ENCODE assay signal across 8 mouse cellular contexts in genomic region chrX:73673619-73673967, GRCm38 (mm10). TPM values are rescaled to one million over a fixed set of nuclear protein-coding genes. Genes with fewer than 3 reads are reported as not detected.
DNase-seq lines count a peak whose midpoint lies in the region; ATAC-seq and TF ChIP-seq lines count a peak whose summit lies in the region.

No protein-coding gene starts in this region.

- H3K4me2 ChIP-seq in forebrain, embryonic 13.5 days, result peak overlapping the region; percentile 74
- H3K4me2 ChIP-seq in limb, embryonic 12.5 days, result peak overlapping the region; percentile 70

- peaks cover 81% of the 10 kb centered on the region for H3K27me3 ChIP-seq in megakaryocyte, embryonic 14.5 days (replicated peaks)
- H3K27me3 ChIP-seq in forebrain, embryonic 13.5 days, result no peaks in the 10 kb centered on the region
- peaks cover 25% of the 10 kb centered on the region for H3K27me3 ChIP-seq in limb, embryonic 12.5 days
- H3K27me3 ChIP-seq in small intestine, adult 2 months (ENCODE audit: control insufficient read depth, insufficient read depth, low read length), result no peaks in the 10 kb centered on the region

- TF ChIP-seq POLR2A in small intestine, adult 2 months (IDR thresholded peaks at IDR 0.05; ENCODE audit: low read depth, low read length), result no peak

- H3K9ac ChIP-seq in forebrain, embryonic 13.5 days, result peak overlapping the region; percentile 84
- peak overlapping the region; percentile 82 for H3K9ac ChIP-seq in limb, embryonic 12.5 days (replicated peaks)

- WGBS in forebrain, embryonic 13.5 days, result 17% methylated on average over 40 of the region's 42 CpGs
- WGBS in limb, embryonic 12.5 days, result 23% methylated on average over 30 of the region's 42 CpGs
- 13% methylated on average over 25 of the region's 42 CpGs for whole genome bisulfite sequencing in small intestine, adult 2 months

- ATAC-seq in megakaryocyte, adult 5-6 weeks (ENCODE audit: poor library complexity, severe bottlenecking), result no peak
- peak; percentile 17; the same call in 1 of the 2 replicates for ATAC-seq in forebrain, embryonic 13.5 days
- ATAC-seq in limb, embryonic 12.5 days (ENCODE audit: insufficient number of reproducible peaks, insufficient read depth, low FRiP score, low TSS enrichment, low read depth), result no peak

- peak overlapping the region; percentile 89 for H3K4me3 ChIP-seq in megakaryocyte, embryonic 14.5 days (replicated peaks)
- peak overlapping the region; percentile 59 for H3K4me3 ChIP-seq in forebrain, embryonic 13.5 days
- H3K4me3 ChIP-seq in limb, embryonic 12.5 days (replicated peaks), result peak overlapping the region; percentile 62
- peak overlapping the region; percentile 96 for H3K4me3 ChIP-seq in small intestine, adult 2 months (ENCODE audit: low read depth, low read length)

- H3K9me3 ChIP-seq in megakaryocyte, embryonic 14.5 days, result peaks cover 8% of the 10 kb centered on the region; the same call in 1 of the 2 replicates
- H3K9me3 ChIP-seq in forebrain, embryonic 13.5 days (replicated peaks), result no peaks in the 10 kb centered on the region
- no peaks in the 10 kb centered on the region for H3K9me3 ChIP-seq in limb, embryonic 12.5 days

- H3K4me1 ChIP-seq in megakaryocyte, embryonic 14.5 days, result peaks cover 20% of the 10 kb centered on the region
- peaks cover 15% of the 10 kb centered on the region; the same call in 1 of the 2 replicates for H3K4me1 ChIP-seq in forebrain, embryonic 13.5 days
- H3K4me1 ChIP-seq in limb, embryonic 12.5 days (replicated peaks), result peaks cover 7% of the 10 kb centered on the region; the same call in 1 of the 2 replicates
- peaks cover 11% of the 10 kb centered on the region; the same call in 1 of the 2 replicates for H3K4me1 ChIP-seq in small intestine, adult 2 months (ENCODE audit: control insufficient read depth, insufficient read depth, insufficient read length, low read length)

- no peak for TF ChIP-seq CTCF in small intestine, adult 2 months (IDR thresholded peaks at IDR 0.05; ENCODE audit: extremely low read depth, insufficient read length, insufficient replicate concordance, low read depth, low read length)

- H3K27ac ChIP-seq in forebrain, embryonic 13.5 days, result no peak overlapping the region
- H3K27ac ChIP-seq in limb, embryonic 12.5 days, result peak overlapping the region; percentile 76; the same call in 1 of the 2 replicates
- H3K27ac ChIP-seq in small intestine, adult 2 months (ENCODE audit: insufficient read depth, low read depth, low read length), result peak overlapping the region; percentile 65

- DNase-seq in T-cell, adult 2 months (ENCODE audit: low spot score), result no peak
- DNase-seq in adrenal gland, postnatal 14 days, result no peak
- no peak for DNase-seq in retina, postnatal 1 day

- no peaks in the 10 kb centered on the region for H3K36me3 ChIP-seq in megakaryocyte, embryonic 14.5 days (replicated peaks; ENCODE audit: low read length)
- peaks cover 23% of the 10 kb centered on the region for H3K36me3 ChIP-seq in forebrain, embryonic 13.5 days (ENCODE audit: poor library complexity, severe bottlenecking)
- H3K36me3 ChIP-seq in limb, embryonic 12.5 days, result peaks cover 23% of the 10 kb centered on the region; the same call in 1 of the 2 replicates
- peaks cover 26% of the 10 kb centered on the region for H3K36me3 ChIP-seq in small intestine, adult 2 months (ENCODE audit: control insufficient read depth, insufficient read depth, low read length)

RNA-seq across cellular contexts. Expression of gene Slc6a8, which starts 0.6 kb away (rescaled TPM):
- polyA plus RNA-seq in megakaryocyte, embryonic 14.5 days (2012; ENCODE audit: insufficient read depth, low replicate concordance), result 0.78 and 3.9 TPM in 2 replicates
- not detected in 2 replicates for total RNA-seq in megakaryocyte, adult 5-6 weeks (2015)
- total RNA-seq in megakaryocyte, adult 5-6 weeks (2017), result 1.1 TPM in 1 of 2 replicates, not detected in the other
- polyA plus RNA-seq in forebrain, embryonic 13.5 days (2015; fragmentation: Nextera tagmentation; extraction: Ambion mirVana), result 6.2 and 6.4 TPM in 2 replicates
- 7.3 and 7.6 TPM in 2 replicates for polyA plus RNA-seq in limb, embryonic 12.5 days (2016; fragmentation: Nextera tagmentation; extraction: Ambion mirVana)
- 308 and 930 TPM in 2 replicates for polyA plus RNA-seq in small intestine, adult 2 months (2012; rRNA removed)
- total RNA-seq in adrenal gland, postnatal 14 days (2021), result 38.8 and 42.2 TPM in 2 replicates

RNA-seq across cellular contexts. Expression of gene Pnck, which starts 13.7 kb away (rescaled TPM):
- not detected in 2 replicates for polyA plus RNA-seq in megakaryocyte, embryonic 14.5 days (2012; ENCODE audit: insufficient read depth, low replicate concordance)
- total RNA-seq in megakaryocyte, adult 5-6 weeks (2015), result 0.59 TPM in 1 of 2 replicates, not detected in the other
- total RNA-seq in megakaryocyte, adult 5-6 weeks (2017), result not detected in 2 replicates
- 57.5 and 66.5 TPM in 2 replicates for polyA plus RNA-seq in forebrain, embryonic 13.5 days (2015; fragmentation: Nextera tagmentation; extraction: Ambion mirVana)
- polyA plus RNA-seq in limb, embryonic 12.5 days (2016; fragmentation: Nextera tagmentation; extraction: Ambion mirVana), result 18.0 and 19.3 TPM in 2 replicates
- polyA plus RNA-seq in small intestine, adult 2 months (2012; rRNA removed), result 4.5 and 5.8 TPM in 2 replicates
- total RNA-seq in adrenal gland, postnatal 14 days (2021), result 6.1 and 8.4 TPM in 2 replicates

RNA-seq across cellular contexts. Expression of gene Dusp9, which starts 34.4 kb away (rescaled TPM):
- polyA plus RNA-seq in megakaryocyte, embryonic 14.5 days (2012; ENCODE audit: insufficient read depth, low replicate concordance), result 0.57 and 1.4 TPM in 2 replicates
- 0.11 and 0.13 TPM in 2 replicates for total RNA-seq in megakaryocyte, adult 5-6 weeks (2015)
- 0.16 TPM in 1 of 2 replicates, not detected in the other for total RNA-seq in megakaryocyte, adult 5-6 weeks (2017)
- polyA plus RNA-seq in forebrain, embryonic 13.5 days (2015; fragmentation: Nextera tagmentation; extraction: Ambion mirVana), result 0.90 and 1.5 TPM in 2 replicates
- 45.7 and 51.6 TPM in 2 replicates for polyA plus RNA-seq in limb, embryonic 12.5 days (2016; fragmentation: Nextera tagmentation; extraction: Ambion mirVana)
- 0.23 and 1.1 TPM in 2 replicates for polyA plus RNA-seq in small intestine, adult 2 months (2012; rRNA removed)
- total RNA-seq in adrenal gland, postnatal 14 days (2021), result 0.30 and 0.74 TPM in 2 replicates

RNA-seq across cellular contexts. Expression of gene Bcap31, which starts 42.4 kb away (rescaled TPM):
- polyA plus RNA-seq in megakaryocyte, embryonic 14.5 days (2012; ENCODE audit: insufficient read depth, low replicate concordance), result 18.5 and 52.2 TPM in 2 replicates
- total RNA-seq in megakaryocyte, adult 5-6 weeks (2015), result 211 and 214 TPM in 2 replicates
- 157 and 173 TPM in 2 replicates for total RNA-seq in megakaryocyte, adult 5-6 weeks (2017)
- polyA plus RNA-seq in forebrain, embryonic 13.5 days (2015; fragmentation: Nextera tagmentation; extraction: Ambion mirVana), result 111 and 115 TPM in 2 replicates
- 154 and 167 TPM in 2 replicates for polyA plus RNA-seq in limb, embryonic 12.5 days (2016; fragmentation: Nextera tagmentation; extraction: Ambion mirVana)
- polyA plus RNA-seq in small intestine, adult 2 months (2012; rRNA removed), result 19.0 and 33.3 TPM in 2 replicates
- total RNA-seq in adrenal gland, postnatal 14 days (2021), result 208 and 230 TPM in 2 replicates

RNA-seq across cellular contexts. Expression of gene Abcd1, which starts 42.8 kb away (rescaled TPM):
- 35.2 and 45.1 TPM in 2 replicates for polyA plus RNA-seq in megakaryocyte, embryonic 14.5 days (2012; ENCODE audit: insufficient read depth, low replicate concordance)
- 80.0 and 82.4 TPM in 2 replicates for total RNA-seq in megakaryocyte, adult 5-6 weeks (2015)
- total RNA-seq in megakaryocyte, adult 5-6 weeks (2017), result 32.7 and 35.7 TPM in 2 replicates
- 9.6 and 9.7 TPM in 2 replicates for polyA plus RNA-seq in forebrain, embryonic 13.5 days (2015; fragmentation: Nextera tagmentation; extraction: Ambion mirVana)
- 12.5 and 13.2 TPM in 2 replicates for polyA plus RNA-seq in limb, embryonic 12.5 days (2016; fragmentation: Nextera tagmentation; extraction: Ambion mirVana)
- polyA plus RNA-seq in small intestine, adult 2 months (2012; rRNA removed), result 49.3 and 99.9 TPM in 2 replicates
- 28.3 and 30.6 TPM in 2 replicates for total RNA-seq in adrenal gland, postnatal 14 days (2021)

Comparison
In these comparisons a context has a peak if more than half of its experiments do, and no peak if none do; other contexts are left out.
1. RNA of gene Slc6a8, which starts 0.6 kb away (polyA plus RNA-seq): 308 to 930 TPM in small intestine, adult 2 months; 7.3 to 7.6 TPM in limb, embryonic 12.5 days, 6.2 to 6.4 TPM in forebrain, embryonic 13.5 days and 0.78 to 3.9 TPM in megakaryocyte, embryonic 14.5 days; every median in the first group is over 10 times any median in the second.
2. RNA of gene Dusp9, which starts 34.4 kb away (polyA plus RNA-seq): 45.7 to 51.6 TPM in limb, embryonic 12.5 days; 0.23 to 1.1 TPM in small intestine, adult 2 months, 0.90 to 1.5 TPM in forebrain, embryonic 13.5 days and 0.57 to 1.4 TPM in megakaryocyte, embryonic 14.5 days; every median in the first group is over 10 times any median in the second.
3. Peak in every context shown above with its lines, with median percentiles within 50 percentile points of each other: H3K4me3 ChIP-seq.